Mouse (Mus musculus): ENCODE measurements around the gene Olfr390.

GRCm38 (mm10) chr11:73759115-73759514 is 23.6 kb upstream of the Olfr390 start:
- TF ChIP-seq POLR2A (IDR thresholded peaks at IDR 0.05; ENCODE audit: control insufficient read depth, extremely low read depth, insufficient read depth, low read length, poor library complexity) (no peak), CTCF (IDR thresholded peaks at IDR 0.05; ENCODE audit: borderline replicate concordance, control insufficient read depth, extremely low read depth, insufficient read depth, low read length, poor library complexity) (no peak)
